Mouse (Mus musculus) kidney, adult 2 months (tissue): ENCODE results near the gene Sat2.

Source experiments
- CTCF ChIP-seq: fragments of 200-500 bp; conservative IDR thresholded peaks from 2 replicates; pipeline ENCODE4 v1.5.1; 2011; ENCODE audit warnings: low read depth, mild to moderate bottlenecking, control low read depth, low read length, moderate library complexity, mixed read lengths; ENCODE audit not compliant: insufficient read depth, insufficient read length
- POLR2A ChIP-seq: fragments of 200-500 bp; IDR thresholded peaks from one replicate; pipeline ENCODE4 v1.6.1; 2011; ENCODE audit warnings: low read depth, low read length, control low read depth

- no peak for TF ChIP-seq CTCF
- no peak for TF ChIP-seq POLR2A
These were observed 13.3 kb upstream of the Sat2 start for GRCm38 (mm10) chr11:69608525-69608924.
